Mouse (Mus musculus): Measurements from ENCODE around the gene Lingo1. TPM values are rescaled to one million over a fixed set of nuclear protein-coding genes. Genes with fewer than 3 reads are reported as not detected.

The Lingo1 gene
- polyA plus RNA-seq, 1 experiment, result 1.0 TPM

- H3K4me1 ChIP-seq (ENCODE audit: control insufficient read depth, insufficient read depth, low read length), result no peaks in the 10 kb centered on the region
- H3K4me3 ChIP-seq (ENCODE audit: low read depth, low read length), result no peak overlapping the region
- H3K27me3 ChIP-seq (ENCODE audit: control insufficient read depth, insufficient read depth, low read length, poor library complexity, severe bottlenecking), result no peaks in the 10 kb centered on the region
- H3K9ac ChIP-seq (ENCODE audit: low read depth, poor library complexity, severe bottlenecking), result no peak overlapping the region
- no peak overlapping the region for H3K27ac ChIP-seq (ENCODE audit: insufficient read depth, low read length)
- no peaks in the 10 kb centered on the region for H3K36me3 ChIP-seq (ENCODE audit: control insufficient read depth, insufficient read depth, low read length, poor library complexity, severe bottlenecking)
- TF ChIP-seq EP300 (IDR thresholded peaks at IDR 0.05; ENCODE audit: insufficient read depth, low read depth, low read length) (no peak), POLR2A (IDR thresholded peaks at IDR 0.05; ENCODE audit: insufficient read depth, low read length) (no peak), CTCF (IDR thresholded peaks at IDR 0.05; ENCODE audit: low read depth, low read length) (no peak)
- no peaks in the 10 kb centered on the region for H3K9me3 ChIP-seq (replicated peaks; ENCODE audit: control insufficient read depth, insufficient read depth, low read length, poor library complexity, severe bottlenecking)
Measured at GRCm38 (mm10) chr9:56716066-56716465, 80.2 kb downstream of the Lingo1 start.

- no peaks in the 10 kb centered on the region for H3K9me3 ChIP-seq (replicated peaks; ENCODE audit: control insufficient read depth, insufficient read depth, low read length, poor library complexity, severe bottlenecking)
- H3K4me1 ChIP-seq (ENCODE audit: control insufficient read depth, insufficient read depth, low read length), result no peaks in the 10 kb centered on the region
- no peak overlapping the region for H3K9ac ChIP-seq (ENCODE audit: low read depth, poor library complexity, severe bottlenecking)
- no peaks in the 10 kb centered on the region for H3K27me3 ChIP-seq (ENCODE audit: control insufficient read depth, insufficient read depth, low read length, poor library complexity, severe bottlenecking)
- H3K36me3 ChIP-seq (ENCODE audit: control insufficient read depth, insufficient read depth, low read length, poor library complexity, severe bottlenecking), result no peaks in the 10 kb centered on the region
- TF ChIP-seq CTCF (IDR thresholded peaks at IDR 0.05; ENCODE audit: low read depth, low read length) (no peak), EP300 (IDR thresholded peaks at IDR 0.05; ENCODE audit: insufficient read depth, low read depth, low read length) (no peak), POLR2A (IDR thresholded peaks at IDR 0.05; ENCODE audit: insufficient read depth, low read length) (no peak)
- H3K27ac ChIP-seq (ENCODE audit: insufficient read depth, low read length), result no peak overlapping the region
- H3K4me3 ChIP-seq (ENCODE audit: low read depth, low read length), result no peak overlapping the region
Measured at GRCm38 (mm10) chr9:56714391-56714790, 81.9 kb downstream of the Lingo1 start.

- Histone ChIP-seq H3K4me3 (ENCODE audit: low read depth, low read length) (no peak overlapping the region), H3K27me3 (ENCODE audit: control insufficient read depth, insufficient read depth, low read length, poor library complexity, severe bottlenecking) (no peaks in the 10 kb centered on the region), H3K9me3 (replicated peaks; ENCODE audit: control insufficient read depth, insufficient read depth, low read length, poor library complexity, severe bottlenecking) (no peaks in the 10 kb centered on the region), H3K9ac (ENCODE audit: low read depth, poor library complexity, severe bottlenecking) (no peak overlapping the region), H3K27ac (ENCODE audit: insufficient read depth, low read length) (no peak overlapping the region), H3K36me3 (ENCODE audit: control insufficient read depth, insufficient read depth, low read length, poor library complexity, severe bottlenecking) (no peaks in the 10 kb centered on the region), H3K4me1 (ENCODE audit: control insufficient read depth, insufficient read depth, low read length) (no peaks in the 10 kb centered on the region)
- TF ChIP-seq CTCF (IDR thresholded peaks at IDR 0.05; ENCODE audit: low read depth, low read length) (no peak), POLR2A (IDR thresholded peaks at IDR 0.05; ENCODE audit: insufficient read depth, low read length) (no peak), EP300 (IDR thresholded peaks at IDR 0.05; ENCODE audit: insufficient read depth, low read depth, low read length) (no peak)
Measured at GRCm38 (mm10) chr9:56712667-56713369, 83.5 kb downstream of the Lingo1 start.

GRCm38 (mm10) chr9:56710958-56711357, 85.3 kb downstream of the Lingo1 start:
- H3K27ac ChIP-seq (ENCODE audit: insufficient read depth, low read length), result no peak overlapping the region
- TF ChIP-seq EP300 (IDR thresholded peaks at IDR 0.05; ENCODE audit: insufficient read depth, low read depth, low read length) (no peak), CTCF (IDR thresholded peaks at IDR 0.05; ENCODE audit: low read depth, low read length) (no peak), POLR2A (IDR thresholded peaks at IDR 0.05; ENCODE audit: insufficient read depth, low read length) (no peak)
- H3K36me3 ChIP-seq (ENCODE audit: control insufficient read depth, insufficient read depth, low read length, poor library complexity, severe bottlenecking), result no peaks in the 10 kb centered on the region
- no peak overlapping the region for H3K4me3 ChIP-seq (ENCODE audit: low read depth, low read length)
- no peaks in the 10 kb centered on the region for H3K4me1 ChIP-seq (ENCODE audit: control insufficient read depth, insufficient read depth, low read length)
- no peaks in the 10 kb centered on the region for H3K27me3 ChIP-seq (ENCODE audit: control insufficient read depth, insufficient read depth, low read length, poor library complexity, severe bottlenecking)
- H3K9me3 ChIP-seq (replicated peaks; ENCODE audit: control insufficient read depth, insufficient read depth, low read length, poor library complexity, severe bottlenecking), result no peaks in the 10 kb centered on the region
- H3K9ac ChIP-seq (ENCODE audit: low read depth, poor library complexity, severe bottlenecking), result no peak overlapping the region

GRCm38 (mm10) chr9:56706482-56707085, 89.7 kb downstream of the Lingo1 start:
- no peak for TF ChIP-seq POLR2A (IDR thresholded peaks at IDR 0.05; ENCODE audit: insufficient read depth, low read length)
- TF ChIP-seq EP300 (IDR thresholded peaks at IDR 0.05; ENCODE audit: insufficient read depth, low read depth, low read length), result no peak
- no peak for TF ChIP-seq CTCF (IDR thresholded peaks at IDR 0.05; ENCODE audit: low read depth, low read length)

GRCm38 (mm10) chr9:56701394-56701793, 94.9 kb downstream of the Lingo1 start:
- Histone ChIP-seq H3K4me1 (ENCODE audit: control insufficient read depth, insufficient read depth, low read length) (no peaks in the 10 kb centered on the region), H3K9me3 (replicated peaks; ENCODE audit: control insufficient read depth, insufficient read depth, low read length, poor library complexity, severe bottlenecking) (no peaks in the 10 kb centered on the region), H3K27me3 (ENCODE audit: control insufficient read depth, insufficient read depth, low read length, poor library complexity, severe bottlenecking) (no peaks in the 10 kb centered on the region), H3K27ac (ENCODE audit: insufficient read depth, low read length) (no peak overlapping the region), H3K9ac (ENCODE audit: low read depth, poor library complexity, severe bottlenecking) (no peak overlapping the region), H3K4me3 (ENCODE audit: low read depth, low read length) (no peak overlapping the region), H3K36me3 (ENCODE audit: control insufficient read depth, insufficient read depth, low read length, poor library complexity, severe bottlenecking) (no peaks in the 10 kb centered on the region)
- TF ChIP-seq POLR2A (IDR thresholded peaks at IDR 0.05; ENCODE audit: insufficient read depth, low read length) (no peak), EP300 (IDR thresholded peaks at IDR 0.05; ENCODE audit: insufficient read depth, low read depth, low read length) (no peak), CTCF (IDR thresholded peaks at IDR 0.05; ENCODE audit: low read depth, low read length) (no peak)

More at GRCm38 (mm10) chr9:56706482-56707085, 89.7 kb downstream of the Lingo1 start:
- no peaks in the 10 kb centered on the region for H3K4me1 ChIP-seq (ENCODE audit: control insufficient read depth, insufficient read depth, low read length)
- H3K9ac ChIP-seq (ENCODE audit: low read depth, poor library complexity, severe bottlenecking), result no peak overlapping the region
- no peaks in the 10 kb centered on the region for H3K9me3 ChIP-seq (replicated peaks; ENCODE audit: control insufficient read depth, insufficient read depth, low read length, poor library complexity, severe bottlenecking)
- H3K27me3 ChIP-seq (ENCODE audit: control insufficient read depth, insufficient read depth, low read length, poor library complexity, severe bottlenecking), result no peaks in the 10 kb centered on the region
- H3K4me3 ChIP-seq (ENCODE audit: low read depth, low read length), result no peak overlapping the region
- no peaks in the 10 kb centered on the region for H3K36me3 ChIP-seq (ENCODE audit: control insufficient read depth, insufficient read depth, low read length, poor library complexity, severe bottlenecking)
- no peak overlapping the region for H3K27ac ChIP-seq (ENCODE audit: insufficient read depth, low read length)
